Mouse (Mus musculus) midbrain, postnatal 0 days (tissue): ENCODE results near the gene Zbtb21. TPM values are rescaled to one million over a fixed set of nuclear protein-coding genes. Genes with fewer than 3 reads are reported as not detected.

Source experiments
- ATAC-seq: fragments of 200-750 bp; cut with Nextera tagmentation; 2 replicates; pipeline ENCODE4 v1.8.0; 2017; ENCODE audit warnings: moderate number of reproducible peaks, mild to moderate bottlenecking, moderate TSS enrichment, moderate library complexity; ENCODE audit not compliant: low FRiP score
- DNase-seq: peaks from one replicate; pipeline ENCODE4 v3.0.0-alpha.2; 2015; ENCODE audit warnings: low spot score
- H3K27ac ChIP-seq: fragments of 300-500 bp; sonication (generic); 2 replicates; pipeline ENCODE4 v1.5.1; 2014; ENCODE audit warnings: low read depth, mild to moderate bottlenecking, low read length, mixed read lengths
- H3K27me3 ChIP-seq: fragments of 300-500 bp; sonication (generic); 2 replicates; pipeline ENCODE4 v1.6.1; 2014; ENCODE audit warnings: low read length, control low read depth, mixed read lengths; ENCODE audit not compliant: insufficient read depth
- H3K36me3 ChIP-seq: fragments of 300-500 bp; sonication (generic); 2 replicates; pipeline ENCODE4 v1.6.1; 2014; ENCODE audit warnings: low read length, control low read depth, mixed read lengths; ENCODE audit not compliant: insufficient read depth
- H3K4me1 ChIP-seq: fragments of 300-500 bp; sonication (generic); 2 replicates; pipeline ENCODE4 v1.6.1; 2014; ENCODE audit warnings: mild to moderate bottlenecking, control low read depth, antibody characterized with exemption, low read length, mixed read lengths; ENCODE audit not compliant: insufficient read depth
- H3K4me2 ChIP-seq: fragments of 300-500 bp; sonication (generic); 2 replicates; pipeline ENCODE4 v1.6.1; 2014; ENCODE audit warnings: low read depth, mild to moderate bottlenecking, low read length, mixed read lengths; ENCODE audit not compliant: poor library complexity, severe bottlenecking
- H3K4me3 ChIP-seq: fragments of 300-500 bp; sonication (generic); 2 replicates; pipeline ENCODE4 v1.5.1; 2014; ENCODE audit warnings: low read depth, mild to moderate bottlenecking, low read length, moderate library complexity
- H3K9ac ChIP-seq: fragments of 300-500 bp; sonication (generic); replicated peaks from 2 replicates; pipeline ENCODE4 v1.6.1; 2014; ENCODE audit warnings: mild to moderate bottlenecking, low read length, moderate library complexity, mixed read lengths; ENCODE audit not compliant: poor library complexity, severe bottlenecking
- H3K9me3 ChIP-seq: fragments of 300-500 bp; sonication (generic); 2 replicates; pipeline ENCODE4 v1.6.1; 2016; ENCODE audit warnings: low read length, control low read depth
- CTCF ChIP-seq: IDR thresholded peaks from 2 replicates; pipeline ENCODE4 v1.5.1; 2016; ENCODE audit warnings: antibody characterized with exemption, mild to moderate bottlenecking
- WGBS: fragments of 180-500 bp; shearing (Covaris S2); extraction: QIAGEN DNeasy Blood & Tissue Kit; methylation state at CpG from one replicate; pipeline ENCODE4 v1.1.7; 2014; 5-methylcytosine and 5-hydroxymethylcytosine counted together
- polyA plus RNA-seq: library from polyadenylated mRNA; unstranded; fragments of >200 nt; fragmentation: Nextera tagmentation; extraction: Ambion mirVana; gene quantifications from 2 replicates; pipeline ENCODE4 v1.2.1, GENCODE M21; 2015
- total RNA-seq: library from RNA; depleted of rRNA; stranded (reverse); fragments of >200 nt; gene quantifications from 2 replicates; pipeline ENCODE4 v1.2.3, GENCODE M21; 2014

Zbtb21 gene
- total and polyA plus RNA-seq, 2 experiments from 2014 or later: 9.4 to 30.5 TPM

DNA sequence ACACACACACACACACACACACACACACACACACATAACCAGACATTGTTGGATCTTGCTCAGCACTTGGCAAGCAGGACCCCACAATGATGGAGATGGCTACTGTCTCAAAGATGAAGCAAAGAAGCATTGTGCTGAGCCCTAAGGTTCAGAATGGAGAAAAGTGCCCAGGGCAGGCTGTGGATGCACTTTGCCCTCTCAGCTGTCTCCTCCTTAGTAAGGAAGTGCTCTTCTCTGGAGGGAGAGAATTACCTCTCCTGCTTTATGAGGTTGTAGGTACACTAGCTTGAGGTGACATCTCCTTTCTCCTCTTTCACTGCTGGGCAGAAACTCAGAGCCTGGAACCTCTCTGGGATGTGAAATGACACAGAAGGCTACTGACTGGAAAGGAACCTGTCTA, 49.5 kb downstream of the Zbtb21 start:
- no peaks in the 10 kb centered on the region for H3K4me1 ChIP-seq
- no peak overlapping the region for H3K4me2 ChIP-seq
- no peaks in the 10 kb centered on the region for H3K27me3 ChIP-seq
- no peak for DNase-seq
- H3K27ac ChIP-seq: no peak overlapping the region
- H3K36me3 ChIP-seq: 0 out of 2 replicates have a peak, but pooled peaks cover 2% of the 10 kb centered on the region
- H3K9me3 ChIP-seq: no peaks in the 10 kb centered on the region
- H3K4me3 ChIP-seq: no peak overlapping the region
- no peak overlapping the region for H3K9ac ChIP-seq
- ATAC-seq: no peak
- no peak for TF ChIP-seq CTCF

DNA sequence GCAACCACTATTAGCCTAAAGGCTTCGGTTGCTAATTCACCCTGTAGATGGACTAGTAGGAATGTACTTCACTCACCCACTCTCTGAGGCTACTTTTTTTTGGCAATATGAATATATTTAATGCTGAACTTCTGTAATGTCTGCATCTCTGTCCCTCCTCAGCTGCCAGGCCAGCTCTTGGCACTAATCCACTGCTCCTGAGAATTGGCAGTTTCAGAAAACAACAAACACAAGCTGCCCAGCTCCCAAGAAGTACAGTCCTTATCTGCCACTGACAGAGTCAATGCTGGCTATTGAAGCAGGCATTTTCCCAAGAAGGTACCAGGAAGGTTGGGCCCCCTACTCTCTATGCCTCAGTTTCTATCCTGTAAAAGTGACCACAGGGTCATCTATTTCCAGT, 53.1 kb downstream of the Zbtb21 start:
- Histone ChIP-seq H3K9me3 (no peaks in the 10 kb centered on the region), H3K4me2 (no peak overlapping the region), H3K27me3 (no peaks in the 10 kb centered on the region), H3K27ac (no peak overlapping the region), H3K4me3 (no peak overlapping the region), H3K9ac (no peak overlapping the region), H3K36me3 (0 out of 2 replicates have a peak, but pooled peaks cover 2% of the 10 kb centered on the region), H3K4me1 (no peaks in the 10 kb centered on the region)
- no peak for TF ChIP-seq CTCF
- ATAC-seq: no peak
- DNase-seq: no peak
- 100% methylated on average over 1 of the region's 1 CpGs for WGBS

DNA sequence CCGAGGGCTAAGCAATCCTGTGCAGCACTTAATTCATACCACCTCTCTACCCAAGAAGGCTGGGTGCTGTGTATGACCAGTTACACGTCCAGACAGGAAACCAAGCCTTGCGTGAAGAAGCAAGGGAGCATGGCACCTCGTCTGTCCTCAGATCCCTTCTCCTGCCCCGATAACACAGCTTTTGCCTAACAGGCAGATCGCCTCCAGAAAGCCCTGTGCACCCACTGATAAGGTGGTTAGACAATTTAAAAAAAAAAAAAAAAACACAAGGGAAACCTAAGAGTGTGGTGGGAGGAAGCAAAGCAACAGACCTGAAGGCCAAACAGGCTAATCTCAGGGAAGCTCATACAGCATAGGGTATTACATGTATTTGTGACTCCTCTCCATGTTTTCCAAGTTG, 54.9 kb downstream of the Zbtb21 start:
- ATAC-seq (no peak), DNase-seq (no peak)
- no peak overlapping the region for H3K4me2 ChIP-seq
- H3K9ac ChIP-seq: no peak overlapping the region
- no peaks in the 10 kb centered on the region for H3K27me3 ChIP-seq
- H3K27ac ChIP-seq: no peak overlapping the region
- 86% methylated on average over 6 of the region's 6 CpGs for WGBS
- H3K4me1 ChIP-seq: no peaks in the 10 kb centered on the region
- 0 out of 2 replicates have a peak, but pooled peaks cover 2% of the 10 kb centered on the region for H3K36me3 ChIP-seq
- TF ChIP-seq CTCF: no peak
- H3K4me3 ChIP-seq: no peak overlapping the region
- no peaks in the 10 kb centered on the region for H3K9me3 ChIP-seq

DNA sequence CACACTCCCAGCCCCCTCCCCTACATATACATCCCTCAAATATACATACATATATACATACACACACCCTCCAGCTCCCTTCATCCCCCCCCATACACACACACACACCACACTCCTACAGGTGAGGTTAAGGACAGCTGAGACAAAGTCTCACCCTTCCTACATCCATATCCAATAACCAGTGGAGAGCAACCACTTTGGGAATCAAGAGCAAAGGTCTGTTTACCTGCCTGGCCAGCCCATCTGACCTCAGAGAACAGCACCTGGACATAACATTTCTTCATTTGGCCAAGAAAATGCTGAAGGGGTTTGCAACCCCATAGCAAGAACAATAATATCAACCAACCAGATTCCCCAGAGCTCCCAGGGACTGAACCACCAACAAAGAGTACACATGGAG, 56.1 kb downstream of the Zbtb21 start:
- no peak for DNase-seq
- H3K27ac ChIP-seq: no peak overlapping the region
- no peak for ATAC-seq
- no peak overlapping the region for H3K4me2 ChIP-seq
- H3K27me3 ChIP-seq: no peaks in the 10 kb centered on the region
- no peak overlapping the region for H3K4me3 ChIP-seq
- H3K9me3 ChIP-seq: no peaks in the 10 kb centered on the region
- H3K4me1 ChIP-seq: no peaks in the 10 kb centered on the region
- no peak overlapping the region for H3K9ac ChIP-seq
- no peak for TF ChIP-seq CTCF
- 0 out of 2 replicates have a peak, but pooled peaks cover 2% of the 10 kb centered on the region for H3K36me3 ChIP-seq

DNA sequence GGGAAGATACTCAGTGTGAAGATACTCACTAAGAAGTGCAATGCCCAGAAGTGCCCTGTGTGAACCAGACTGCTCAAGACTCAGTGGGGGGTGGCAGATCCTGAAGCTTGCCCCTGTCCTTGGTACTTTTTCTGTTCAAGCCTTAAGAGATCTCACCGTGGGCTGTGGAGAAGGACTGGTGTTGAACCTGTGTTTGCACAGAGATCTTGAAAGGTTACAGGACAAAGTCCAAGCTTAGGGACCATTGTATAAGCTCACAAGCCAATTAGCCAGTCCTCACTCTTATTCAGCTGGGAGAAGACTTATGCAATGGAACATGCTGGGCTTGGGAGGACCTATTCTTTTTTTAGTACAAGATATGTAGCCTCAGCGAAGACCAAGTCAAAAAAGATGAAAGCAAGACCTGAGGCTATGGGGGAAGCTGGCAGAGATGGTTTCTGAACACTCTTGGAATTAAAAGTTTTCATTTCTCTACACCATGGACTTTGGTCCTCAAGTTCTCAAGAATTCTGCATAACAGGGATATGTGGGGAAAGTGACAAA, 56.9 kb downstream of the Zbtb21 start:
- H3K36me3 ChIP-seq: 0 out of 2 replicates have a peak, but pooled peaks cover 2% of the 10 kb centered on the region
- TF ChIP-seq CTCF: no peak
- no peak overlapping the region for H3K27ac ChIP-seq
- WGBS: 83% methylated on average over 2 of the region's 2 CpGs
- H3K4me1 ChIP-seq: no peaks in the 10 kb centered on the region
- no peak for DNase-seq
- no peak overlapping the region for H3K4me3 ChIP-seq
- no peak overlapping the region for H3K4me2 ChIP-seq
- no peaks in the 10 kb centered on the region for H3K27me3 ChIP-seq
- no peaks in the 10 kb centered on the region for H3K9me3 ChIP-seq
- H3K9ac ChIP-seq: no peak overlapping the region
- no peak for ATAC-seq

DNA sequence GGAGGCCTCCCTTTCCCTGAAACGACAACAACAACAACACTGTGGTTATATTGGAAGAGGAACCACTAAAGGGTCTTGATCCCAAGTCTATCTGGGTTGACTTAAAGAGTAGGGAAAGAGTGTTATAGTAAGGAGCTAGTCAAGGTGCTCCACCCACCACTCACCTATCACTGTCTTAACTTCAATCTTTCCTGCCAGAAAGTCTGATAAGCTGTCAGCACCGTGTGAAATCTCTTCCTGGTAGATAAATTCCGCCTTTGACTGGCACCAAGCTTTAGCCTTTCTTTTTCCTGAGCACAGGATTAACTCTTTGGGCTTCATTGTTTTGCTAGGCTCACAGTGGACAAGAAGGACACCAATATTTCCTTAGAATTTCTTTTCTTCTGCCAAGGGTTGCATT, 58.4 kb downstream of the Zbtb21 start:
- TF ChIP-seq CTCF: no peak
- WGBS: 72% methylated on average over 3 of the region's 3 CpGs

More for the DNA sequence above, 58.4 kb downstream of the Zbtb21 start:
- H3K4me3 ChIP-seq: no peak overlapping the region
- no peak overlapping the region for H3K4me2 ChIP-seq
- no peaks in the 10 kb centered on the region for H3K4me1 ChIP-seq
- no peak overlapping the region for H3K9ac ChIP-seq
- no peaks in the 10 kb centered on the region for H3K36me3 ChIP-seq
- H3K27me3 ChIP-seq: no peaks in the 10 kb centered on the region
- DNase-seq (no peak), ATAC-seq (no peak)
- H3K9me3 ChIP-seq: no peaks in the 10 kb centered on the region
- H3K27ac ChIP-seq: no peak overlapping the region
